Mouse (Mus musculus): ENCODE data around the gene Slc30a9. TPM values are rescaled to one million over a fixed set of nuclear protein-coding genes. Genes with fewer than 3 reads are reported as not detected.

Slc30a9 gene
- total RNA-seq (2021), result 100 to 1,000 TPM; 179 to 200 TPM
- long read RNA-seq, experiment 1, full-length matches to known transcripts, result 253 of 290 reads
- long read RNA-seq, experiment 1, partial matches to known transcripts, result 20 of 290 reads
- long read RNA-seq, experiment 1, other reads (novel, unspliced or antisense), result 17 of 290 reads
- long read RNA-seq, experiment 2, full-length matches to known transcripts, result 173 of 210 reads
- long read RNA-seq, experiment 2, partial matches to known transcripts, result 10 of 210 reads
- long read RNA-seq, experiment 2, other reads (novel, unspliced or antisense), result 27 of 210 reads

DNA sequence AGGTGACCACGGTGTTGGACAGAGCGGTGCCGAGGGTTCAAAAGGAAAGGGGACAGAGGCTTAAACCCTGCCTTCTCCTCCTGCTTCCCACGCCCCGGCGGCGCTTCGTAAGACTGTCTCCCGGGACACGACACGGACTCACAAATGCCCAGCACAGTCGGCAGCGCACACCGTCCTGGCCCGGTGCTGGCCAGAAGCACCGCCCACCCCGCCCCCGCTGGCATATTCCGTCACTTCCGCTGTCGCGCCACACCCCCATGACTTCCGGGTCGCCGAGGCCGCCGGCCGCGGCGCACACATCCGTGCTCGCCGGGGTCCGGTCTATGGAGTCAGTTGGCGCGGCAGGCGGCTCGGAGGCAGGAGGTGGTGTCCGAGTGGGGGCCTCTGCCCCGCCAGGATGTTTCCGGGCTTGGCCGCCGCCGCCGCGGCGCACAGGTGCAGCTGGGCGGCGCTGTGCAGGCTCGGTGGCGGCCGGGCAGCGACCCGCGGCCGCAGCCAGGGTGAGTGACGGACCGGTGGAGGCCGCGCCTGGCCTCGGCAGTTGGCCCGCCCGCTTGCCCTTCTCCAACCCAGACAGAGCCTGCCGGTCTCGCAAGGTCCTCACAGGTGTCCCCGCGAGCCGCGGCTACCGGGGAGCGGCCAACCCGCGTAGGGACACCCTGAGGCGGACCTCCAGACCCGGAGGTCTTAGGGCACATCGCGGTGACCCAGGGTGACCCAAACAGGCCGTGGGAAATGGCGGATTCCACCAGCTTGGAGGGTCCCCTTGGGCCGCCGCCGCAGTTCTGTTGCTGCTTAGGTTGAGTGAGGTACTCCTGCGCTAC, at the start of gene Slc30a9:
TSS of gene Slc30a9 (plus strand) at position 258 of the 824 bp plus-strand sequence.
- peak; percentile 93 to 95 for DNase-seq (ENCODE audit: low spot score in 2 of 2)

GRCm38 (mm10) chr5:67258473-67258872, 48.3 kb upstream of the Slc30a9 start:
- no peak for DNase-seq (ENCODE audit: low spot score in 2 of 2)

DNA sequence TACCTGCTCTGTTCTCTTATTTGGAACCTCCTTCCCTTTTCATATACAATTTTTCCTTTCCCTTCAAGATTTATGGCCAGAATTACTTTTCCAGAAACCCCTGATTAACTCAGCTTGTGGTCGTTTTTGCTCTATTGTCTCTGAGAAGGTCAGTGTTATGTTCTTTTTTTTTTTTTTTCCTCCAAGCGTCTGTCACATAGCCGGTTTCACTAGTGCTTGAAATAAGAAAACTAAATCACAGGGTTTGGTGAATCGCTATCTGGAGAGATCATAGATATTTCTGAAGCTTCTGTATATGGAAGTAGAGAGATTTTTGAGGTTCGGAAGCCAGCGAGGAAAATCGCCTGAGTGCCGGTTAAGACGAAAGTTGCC, 46.6 kb upstream of the Slc30a9 start:
- no peak for DNase-seq (ENCODE audit: low spot score in 2 of 2)

- DNase-seq (ENCODE audit: low spot score in 2 of 2), result peak; percentile 91 to 94
These were observed 46.0 kb upstream of the Slc30a9 start, which contains the start of gene Tmem33 for GRCm38 (mm10) chr5:67260531-67261371. Tmem33 (plus strand) TSS chr5:67260565.

GRCm38 (mm10) chr5:67262964-67263363, 43.8 kb upstream of the Slc30a9 start:
- DNase-seq (ENCODE audit: low spot score in 2 of 2), result no peak

DNA sequence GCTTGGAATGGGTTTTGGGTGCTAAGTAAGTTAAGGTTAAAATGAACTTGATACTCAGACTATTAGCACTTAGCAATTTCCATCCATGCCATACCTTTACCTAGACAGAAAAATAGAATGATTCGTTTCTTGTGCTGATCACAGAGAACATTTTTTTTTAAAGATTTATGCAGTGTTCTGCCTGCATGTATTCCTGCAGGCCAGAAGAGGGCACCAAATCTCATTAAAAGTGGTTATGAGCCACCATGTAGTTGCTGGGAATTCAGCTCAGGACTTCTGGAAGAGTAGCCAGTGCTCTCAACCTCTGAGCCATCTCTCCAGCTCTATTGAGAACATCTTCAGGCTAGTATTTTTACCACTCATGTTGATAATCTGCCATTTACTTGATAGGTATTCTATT, 40.6 kb upstream of the Slc30a9 start:
- no peak for DNase-seq (ENCODE audit: low spot score in 2 of 2)

DNA sequence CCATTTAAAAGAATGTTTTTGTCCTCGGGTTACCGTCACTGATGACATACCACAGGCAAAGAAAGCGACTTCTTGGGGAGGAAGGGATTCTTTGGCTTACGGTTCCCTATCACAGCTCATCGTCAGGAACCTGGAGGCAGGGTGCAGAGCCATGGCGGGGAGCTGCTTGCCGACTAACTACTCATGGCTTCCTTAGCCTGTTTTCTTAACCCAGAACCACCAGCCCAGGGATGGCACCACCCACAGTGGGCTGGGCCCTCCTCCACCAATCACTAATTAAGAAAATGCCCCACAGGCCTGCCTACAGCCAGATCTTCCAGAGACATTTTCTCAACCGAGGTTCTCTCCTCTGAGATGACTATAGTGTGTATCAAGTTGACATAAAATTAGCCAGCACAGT, 37.4 kb upstream of the Slc30a9 start:
- no peak for DNase-seq (ENCODE audit: low spot score in 2 of 2)

DNA sequence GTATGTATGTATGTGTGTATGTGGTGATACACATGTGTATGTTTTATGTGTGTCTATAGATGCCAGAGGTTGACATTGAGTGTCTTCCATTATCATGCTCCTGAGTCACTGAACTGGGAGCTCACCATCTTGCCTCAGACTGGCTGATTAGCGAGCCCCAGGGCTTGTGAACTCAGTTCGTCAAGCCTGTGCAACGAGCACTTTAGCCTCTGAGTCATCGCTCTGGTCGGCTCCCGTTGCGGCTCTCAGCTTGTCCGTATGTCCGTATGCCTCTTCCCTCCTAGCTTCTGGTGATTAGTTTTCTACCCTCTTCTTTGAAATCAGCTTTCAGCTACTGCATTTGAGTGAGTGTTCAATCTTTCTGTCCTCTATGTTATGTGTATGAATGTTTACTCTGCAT, 27.3 kb upstream of the Slc30a9 start:
- no peak for DNase-seq (ENCODE audit: low spot score in 2 of 2)

DNA sequence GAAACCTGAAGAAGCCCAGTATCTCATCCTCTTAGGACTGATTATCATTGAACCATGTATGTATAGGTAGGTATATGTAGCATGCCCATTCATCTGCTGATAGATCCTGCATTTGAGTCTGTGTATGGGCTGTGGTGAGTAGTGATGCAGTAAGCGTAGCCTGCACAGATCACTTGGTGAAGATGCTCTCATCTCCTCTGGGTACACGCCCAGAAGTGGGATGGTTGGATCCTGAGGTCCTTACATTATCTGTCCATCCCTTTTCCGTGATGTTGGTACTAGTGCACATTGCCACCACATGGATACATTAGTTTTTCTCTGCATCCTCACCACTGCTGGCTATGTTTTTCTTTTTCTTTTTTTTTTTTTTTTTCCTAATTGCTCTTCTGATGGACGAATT, 26.9 kb upstream of the Slc30a9 start:
- DNase-seq (ENCODE audit: low spot score in 2 of 2), result no peak

GRCm38 (mm10) chr5:67280400-67280799, 26.4 kb upstream of the Slc30a9 start:
- DNase-seq (ENCODE audit: low spot score in 2 of 2), result no peak

GRCm38 (mm10) chr5:67295029-67295428, 11.7 kb upstream of the Slc30a9 start:
- no peak for DNase-seq (ENCODE audit: low spot score in 2 of 2)

DNA sequence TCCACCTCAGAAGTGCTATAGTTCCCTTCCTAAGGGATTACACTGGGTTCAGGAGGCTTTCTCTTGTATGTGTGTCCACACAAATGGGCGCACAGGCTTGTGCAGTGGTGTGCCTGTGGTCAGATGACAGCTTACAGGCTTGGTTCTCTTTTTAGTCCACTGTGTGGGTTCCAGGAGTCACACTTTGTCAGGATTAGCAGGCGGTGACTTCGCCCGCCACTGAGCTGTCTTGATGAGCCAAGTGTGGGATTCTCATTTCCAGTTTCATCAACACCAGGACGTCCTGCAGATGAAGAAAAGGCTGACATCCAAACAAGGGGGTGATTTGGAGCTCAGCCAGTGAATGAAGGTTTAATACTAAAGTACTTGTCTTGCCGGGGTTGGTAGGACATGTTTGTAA, 11.1 kb upstream of the Slc30a9 start:
- DNase-seq (ENCODE audit: low spot score in 2 of 2), result peak in 1 of 2 experiments; percentile 34

DNA sequence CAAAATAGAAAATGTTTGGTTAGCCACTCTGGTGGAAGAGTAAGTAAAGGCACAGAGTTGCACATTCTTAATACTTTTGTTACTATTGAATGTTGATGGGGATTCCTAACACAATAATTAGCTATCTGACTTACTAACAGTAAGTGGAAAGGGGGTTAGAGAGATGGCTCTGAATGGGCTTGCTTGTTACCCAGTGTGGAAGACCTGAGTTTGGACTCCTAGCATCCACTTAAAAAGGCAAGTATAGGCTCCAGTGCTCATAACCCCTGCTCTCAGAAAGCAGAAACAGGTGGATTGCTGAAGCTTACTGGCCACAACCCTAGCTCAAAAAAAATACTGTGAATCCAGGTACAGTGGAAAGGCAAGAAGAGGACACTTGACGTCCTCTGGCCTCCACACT, 10.6 kb upstream of the Slc30a9 start:
- DNase-seq (ENCODE audit: low spot score in 2 of 2), result no peak

- no peak for DNase-seq (ENCODE audit: low spot score in 2 of 2)
These were observed 9.5 kb upstream of the Slc30a9 start for GRCm38 (mm10) chr5:67297026-67297813.

GRCm38 (mm10) chr5:67299847-67300412, 6.8 kb upstream of the Slc30a9 start:
- DNase-seq (ENCODE audit: low spot score in 2 of 2), result no peak

- DNase-seq (ENCODE audit: low spot score in 2 of 2), result no peak
These were observed 5.7 kb upstream of the Slc30a9 start for GRCm38 (mm10) chr5:67300926-67301597.

DNA sequence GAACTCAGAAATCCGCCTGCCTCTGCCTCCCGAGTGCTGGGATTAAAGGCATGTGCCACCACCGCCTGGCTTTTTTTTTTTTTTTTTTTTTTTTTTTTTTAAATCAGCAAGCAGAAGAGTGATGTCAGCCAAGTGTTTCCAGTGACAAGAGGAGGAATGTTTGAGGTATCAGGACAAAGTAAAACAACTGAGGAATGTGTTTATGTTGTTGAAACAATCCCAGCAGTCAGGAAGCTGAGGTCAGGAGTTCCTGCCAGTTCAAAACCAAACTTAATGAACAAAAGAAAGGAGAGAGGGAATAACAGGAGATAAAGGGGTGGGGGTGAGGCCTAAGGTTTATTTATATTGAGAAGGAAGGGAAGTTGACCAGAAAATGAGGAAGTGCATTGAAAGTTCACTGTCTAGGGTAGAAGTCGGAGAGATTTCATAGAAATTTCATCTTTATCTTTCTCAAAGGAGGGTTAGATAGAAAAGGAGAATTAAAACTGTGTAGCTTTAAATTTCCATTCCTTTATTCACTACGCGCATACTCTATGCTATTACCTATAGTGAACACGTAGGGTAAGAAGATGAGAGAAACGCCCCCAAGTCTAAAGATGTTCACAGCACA, 4.9 kb upstream of the Slc30a9 start:
- no peak for DNase-seq (ENCODE audit: low spot score in 2 of 2)

DNA sequence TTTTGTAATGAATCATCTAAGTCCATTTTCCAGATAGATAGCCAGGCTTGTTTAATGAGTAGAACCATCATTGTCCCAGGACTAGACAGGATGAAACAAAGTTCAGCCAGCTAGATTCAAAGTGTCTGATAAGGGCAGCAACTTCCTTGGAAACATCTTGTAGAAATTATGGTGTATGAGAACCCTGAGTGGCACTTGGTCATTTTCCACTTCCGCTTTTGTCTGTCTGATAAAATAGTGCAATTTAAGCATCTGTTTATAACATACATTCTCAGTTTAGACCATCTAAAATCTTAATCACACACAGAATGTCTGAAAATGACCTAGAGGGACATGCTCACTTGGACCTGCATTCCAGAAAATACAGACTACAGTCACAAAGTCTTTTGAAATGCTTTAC, 2.9 kb upstream of the Slc30a9 start:
- no peak for DNase-seq (ENCODE audit: low spot score in 2 of 2)

- DNase-seq (ENCODE audit: low spot score in 2 of 2), result no peak
These were observed 986 bp downstream of the Slc30a9 start for GRCm38 (mm10) chr5:67307659-67308222.

All from left cerebral cortex, adult 18-20 months (tissue).